Mouse (Mus musculus) layer of hippocampus, adult 9-11 months (tissue): Measurements from ENCODE around the gene Aox2.
A peak's percentile ranks its signal among the peaks of the same experiment; 100 is the strongest.

Experiments
- DNase-seq: peaks from one replicate; pipeline ENCODE4 v3.0.0; 2022

Gene Aox2

GRCm38 (mm10) chr1:58408141-58408540 lies 130.0 kb downstream of the Aox2 start:
- no peak for DNase-seq

GRCm38 (mm10) chr1:58409553-58410197 lies 131.5 kb downstream of the Aox2 start:
- no peak for DNase-seq

- no peak for DNase-seq
These were observed 132.1 kb downstream of the Aox2 start for GRCm38 (mm10) chr1:58410198-58410588.

GRCm38 (mm10) chr1:58410776-58411175 lies 132.7 kb downstream of the Aox2 start:
- DNase-seq, result no peak

- no peak for DNase-seq
These were observed 137.3 kb downstream of the Aox2 start for GRCm38 (mm10) chr1:58415442-58415841.

- DNase-seq, result no peak
These were observed 137.9 kb downstream of the Aox2 start for GRCm38 (mm10) chr1:58416048-58416447.

GRCm38 (mm10) chr1:58420032-58420431 lies 141.9 kb downstream of the Aox2 start:
- DNase-seq, result no peak

- DNase-seq, result no peak
These were observed 142.8 kb downstream of the Aox2 start for GRCm38 (mm10) chr1:58420961-58421360.

- DNase-seq, result peak; percentile 31
These were observed 144.8 kb downstream of the Aox2 start for GRCm38 (mm10) chr1:58422879-58423278.

GRCm38 (mm10) chr1:58423371-58424248 lies 145.5 kb downstream of the Aox2 start, which contains the start of gene Clk1:
Gene Clk1, minus strand, starts transcription at chr1:58424066.
- DNase-seq, result peak; percentile 94

GRCm38 (mm10) chr1:58424551-58424950 lies 146.4 kb downstream of the Aox2 start:
- no peak for DNase-seq
